Mouse (Mus musculus): ENCODE data around the gene Id3. TPM values are rescaled to one million over a fixed set of nuclear protein-coding genes. Genes with fewer than 3 reads are reported as not detected.

Gene Id3
- total and polyA plus RNA-seq, 2 experiments from 2014 or later: 156 to 208 TPM

DNA sequence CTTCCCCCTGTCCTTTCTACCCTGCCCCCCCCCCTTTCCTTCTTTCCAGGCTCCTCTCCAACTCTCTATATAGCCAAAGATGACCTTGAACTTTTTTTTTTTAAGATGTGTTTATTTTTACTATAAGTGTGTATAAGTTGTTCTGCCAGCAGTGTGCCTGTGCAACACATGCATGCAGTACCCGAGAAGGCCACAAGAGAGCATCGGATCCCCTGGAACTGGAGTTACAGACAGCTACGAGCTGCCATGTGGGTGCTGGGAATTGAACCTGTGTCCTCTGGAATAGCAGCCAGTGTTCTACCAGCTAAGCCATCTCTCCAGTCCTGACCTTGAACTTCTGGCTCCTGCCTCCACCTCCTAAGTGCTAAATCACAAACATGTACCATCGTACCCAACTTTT lies 9.5 kb downstream of the Id3 start:
- Histone ChIP-seq H3K4me2 (ENCODE audit: low read depth, low read length, poor library complexity, severe bottlenecking) (no peak overlapping the region), H3K4me1 (ENCODE audit: insufficient read depth, low read length) (no peaks in the 10 kb centered on the region), H3K36me3 (ENCODE audit: insufficient read depth, low read length) (no peaks in the 10 kb centered on the region), H3K27me3 (ENCODE audit: insufficient read depth, low read length) (no peaks in the 10 kb centered on the region; the same call in none of the 2 replicates), H3K9ac (replicated peaks; ENCODE audit: low read length, poor library complexity, severe bottlenecking) (no peak overlapping the region), H3K9me3 (ENCODE audit: low read length) (no peaks in the 10 kb centered on the region), H3K27ac (ENCODE audit: low read depth, low read length) (no peak overlapping the region), H3K4me3 (ENCODE audit: low read depth, low read length) (no peak overlapping the region)
- WGBS: 87% methylated on average over 4 of the region's 4 CpGs
- TF ChIP-seq CTCF (IDR thresholded peaks at IDR 0.05): peak; percentile 27
- ATAC-seq (ENCODE audit: low FRiP score): no peak
- DNase-seq (ENCODE audit: low spot score): no peak

DNA sequence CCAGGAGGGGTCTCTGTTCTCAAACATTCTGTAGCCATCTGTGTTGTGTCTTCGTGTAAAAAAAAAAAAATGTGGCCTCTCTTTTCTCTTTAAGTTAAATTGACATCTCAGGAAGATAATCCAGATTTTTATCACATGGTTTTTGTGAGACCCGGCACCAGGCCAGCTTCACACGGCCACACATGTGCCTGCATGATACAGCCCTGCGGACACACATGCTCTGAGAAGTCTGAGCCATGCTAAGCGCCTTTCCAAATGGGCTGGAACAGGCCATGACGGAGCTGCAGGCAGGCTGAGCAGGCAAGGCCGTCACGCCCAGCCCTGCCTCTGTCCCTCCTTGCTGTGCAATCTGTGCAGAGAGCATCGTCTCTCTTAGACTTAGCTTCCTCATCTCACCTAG lies 11.2 kb downstream of the Id3 start:
- no peak for TF ChIP-seq CTCF (IDR thresholded peaks at IDR 0.05)
- no peak overlapping the region for H3K4me3 ChIP-seq (ENCODE audit: low read depth, low read length)
- H3K27me3 ChIP-seq (ENCODE audit: insufficient read depth, low read length): no peaks in the 10 kb centered on the region; the same call in none of the 2 replicates
- no peak overlapping the region for H3K9ac ChIP-seq (replicated peaks; ENCODE audit: low read length, poor library complexity, severe bottlenecking)
- no peak overlapping the region for H3K4me2 ChIP-seq (ENCODE audit: low read depth, low read length, poor library complexity, severe bottlenecking)
- H3K36me3 ChIP-seq (ENCODE audit: insufficient read depth, low read length): no peaks in the 10 kb centered on the region
- H3K4me1 ChIP-seq (ENCODE audit: insufficient read depth, low read length): no peaks in the 10 kb centered on the region
- H3K27ac ChIP-seq (ENCODE audit: low read depth, low read length): no peak overlapping the region
- WGBS: 62% methylated on average over 9 of the region's 9 CpGs
- DNase-seq (ENCODE audit: low spot score) (no peak), ATAC-seq (ENCODE audit: low FRiP score) (no peak)
- no peaks in the 10 kb centered on the region for H3K9me3 ChIP-seq (ENCODE audit: low read length)

DNA sequence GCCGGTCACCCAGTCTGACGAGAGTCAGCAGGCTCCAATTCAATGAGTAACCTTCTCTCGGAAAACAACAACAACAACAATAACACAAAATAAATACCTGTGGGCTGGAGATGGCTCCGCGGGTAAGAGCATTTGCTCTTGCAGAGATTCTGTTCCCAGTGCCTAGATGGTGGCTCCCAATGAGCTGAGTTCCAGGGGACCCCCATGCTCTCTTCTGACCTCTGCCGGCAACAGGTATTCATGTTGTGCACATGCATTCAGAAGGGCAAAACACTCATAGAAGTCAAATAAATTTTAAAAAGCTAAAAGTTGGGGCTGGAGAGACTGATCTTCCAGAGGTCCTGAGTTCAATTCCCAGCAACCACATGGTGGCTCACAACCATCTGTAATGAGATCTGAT lies 15.2 kb downstream of the Id3 start:
- Histone ChIP-seq H3K27ac (ENCODE audit: low read depth, low read length) (no peak overlapping the region), H3K4me1 (ENCODE audit: insufficient read depth, low read length) (no peaks in the 10 kb centered on the region), H3K27me3 (ENCODE audit: insufficient read depth, low read length) (no peaks in the 10 kb centered on the region), H3K9me3 (ENCODE audit: low read length) (no peaks in the 10 kb centered on the region), H3K9ac (replicated peaks; ENCODE audit: low read length, poor library complexity, severe bottlenecking) (no peak overlapping the region), H3K36me3 (ENCODE audit: insufficient read depth, low read length) (no peaks in the 10 kb centered on the region), H3K4me3 (ENCODE audit: low read depth, low read length) (no peak overlapping the region), H3K4me2 (ENCODE audit: low read depth, low read length, poor library complexity, severe bottlenecking) (no peak overlapping the region)
- WGBS: 76% methylated on average over 6 of the region's 6 CpGs
- TF ChIP-seq CTCF (IDR thresholded peaks at IDR 0.05): peak; percentile 14; the same call in 1 of the 2 replicates
- DNase-seq (ENCODE audit: low spot score) (no peak), ATAC-seq (ENCODE audit: low FRiP score) (no peak)

DNA sequence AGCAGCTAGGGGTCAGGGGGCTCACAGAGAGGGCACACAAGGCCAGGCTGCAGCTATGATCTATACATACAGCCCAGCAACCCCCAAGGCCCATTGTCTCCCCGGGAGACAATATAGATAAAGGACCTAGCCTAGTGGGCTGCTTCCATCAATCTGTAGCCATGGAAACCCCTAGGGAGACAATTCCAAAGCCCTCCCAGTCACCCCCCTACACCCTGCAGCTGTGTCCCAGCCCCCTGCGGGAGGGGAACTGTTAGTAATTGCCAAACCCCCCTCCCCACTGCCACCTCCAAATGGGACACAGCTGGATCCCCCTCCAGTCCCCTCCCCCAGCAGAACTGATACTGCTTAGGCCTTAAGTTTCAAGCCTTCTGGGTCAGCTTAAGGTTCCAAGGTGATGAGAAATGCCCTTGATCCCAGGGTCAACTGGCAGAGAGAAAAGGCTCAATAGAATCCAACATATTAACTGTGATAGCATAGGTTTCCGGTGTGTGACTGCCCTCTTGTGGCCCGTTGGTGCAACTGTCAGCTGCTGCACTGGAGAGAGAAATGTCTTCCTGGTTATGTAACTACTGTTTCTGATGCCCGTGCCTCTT lies 16.6 kb downstream of the Id3 start:
- Histone ChIP-seq H3K4me3 (ENCODE audit: low read depth, low read length) (no peak overlapping the region), H3K4me2 (ENCODE audit: low read depth, low read length, poor library complexity, severe bottlenecking) (no peak overlapping the region), H3K27ac (ENCODE audit: low read depth, low read length) (no peak overlapping the region), H3K36me3 (ENCODE audit: insufficient read depth, low read length) (no peaks in the 10 kb centered on the region), H3K4me1 (ENCODE audit: insufficient read depth, low read length) (no peaks in the 10 kb centered on the region), H3K9ac (replicated peaks; ENCODE audit: low read length, poor library complexity, severe bottlenecking) (no peak overlapping the region), H3K9me3 (ENCODE audit: low read length) (no peaks in the 10 kb centered on the region), H3K27me3 (ENCODE audit: insufficient read depth, low read length) (no peaks in the 10 kb centered on the region)
- TF ChIP-seq CTCF (IDR thresholded peaks at IDR 0.05): peak; percentile 99
- ATAC-seq (ENCODE audit: low FRiP score) (peak; percentile 54), DNase-seq (ENCODE audit: low spot score) (peak; percentile 88)
- 1% methylated on average over 5 of the region's 5 CpGs for WGBS

DNA sequence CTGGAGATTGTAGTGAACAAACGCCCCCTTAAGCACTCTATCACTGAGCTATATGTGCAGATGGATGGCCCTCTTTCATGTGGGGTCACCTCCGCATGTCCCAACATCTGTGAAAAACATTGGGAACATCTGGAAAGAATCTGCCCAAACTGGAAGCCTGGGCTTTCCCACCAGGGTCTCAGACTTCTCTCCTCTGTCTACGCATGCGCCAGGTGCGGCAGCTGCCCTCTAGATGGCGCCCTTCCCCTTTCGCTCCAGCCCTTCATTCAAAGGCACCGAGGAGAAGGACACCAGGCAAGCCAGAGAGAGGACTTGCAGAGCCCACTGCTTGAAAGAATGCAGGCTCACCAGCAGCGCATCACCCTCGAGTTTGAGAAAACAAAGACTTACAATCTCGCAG lies 20.2 kb downstream of the Id3 start:
- DNase-seq (ENCODE audit: low spot score) (peak; percentile 89), ATAC-seq (ENCODE audit: low FRiP score) (peak; percentile 62; the same call in 1 of the 2 replicates)
- H3K4me1 ChIP-seq (ENCODE audit: insufficient read depth, low read length): no peaks in the 10 kb centered on the region
- H3K4me3 ChIP-seq (ENCODE audit: low read depth, low read length): no peak overlapping the region
- WGBS: 1% methylated on average over 11 of the region's 11 CpGs
- TF ChIP-seq CTCF (IDR thresholded peaks at IDR 0.05): peak; percentile 97
- H3K4me2 ChIP-seq (ENCODE audit: low read depth, low read length, poor library complexity, severe bottlenecking): no peak overlapping the region
- no peaks in the 10 kb centered on the region for H3K9me3 ChIP-seq (ENCODE audit: low read length)
- H3K36me3 ChIP-seq (ENCODE audit: insufficient read depth, low read length): no peaks in the 10 kb centered on the region
- H3K9ac ChIP-seq (replicated peaks; ENCODE audit: low read length, poor library complexity, severe bottlenecking): no peak overlapping the region
- no peaks in the 10 kb centered on the region for H3K27me3 ChIP-seq (ENCODE audit: insufficient read depth, low read length)
- no peak overlapping the region for H3K27ac ChIP-seq (ENCODE audit: low read depth, low read length)

DNA sequence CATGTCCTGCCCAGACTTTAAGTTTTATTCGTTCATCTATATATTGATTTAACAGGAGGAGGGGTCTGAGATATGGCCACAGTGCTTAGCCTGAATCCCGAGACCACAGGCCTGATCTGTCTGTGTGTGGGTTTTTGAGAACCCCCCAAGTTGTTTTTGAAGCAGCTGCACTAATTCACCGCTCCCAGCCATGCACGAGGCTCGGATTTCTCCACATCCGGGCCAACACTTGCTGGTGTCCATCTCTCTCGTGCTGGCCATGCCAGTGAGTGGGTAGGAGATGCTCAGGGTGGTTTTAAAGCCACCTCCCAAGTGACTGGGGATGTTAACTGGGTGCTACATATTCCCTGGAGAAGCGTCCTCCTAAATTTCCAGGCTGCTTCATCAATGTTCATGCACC lies 21.7 kb downstream of the Id3 start:
- H3K4me1 ChIP-seq (ENCODE audit: insufficient read depth, low read length): no peaks in the 10 kb centered on the region
- no peak overlapping the region for H3K27ac ChIP-seq (ENCODE audit: low read depth, low read length)
- no peak overlapping the region for H3K4me2 ChIP-seq (ENCODE audit: low read depth, low read length, poor library complexity, severe bottlenecking)
- H3K9ac ChIP-seq (replicated peaks; ENCODE audit: low read length, poor library complexity, severe bottlenecking): no peak overlapping the region
- no peaks in the 10 kb centered on the region for H3K27me3 ChIP-seq (ENCODE audit: insufficient read depth, low read length)
- DNase-seq (ENCODE audit: low spot score) (no peak), ATAC-seq (ENCODE audit: low FRiP score) (no peak)
- H3K4me3 ChIP-seq (ENCODE audit: low read depth, low read length): no peak overlapping the region
- no peak for TF ChIP-seq CTCF (IDR thresholded peaks at IDR 0.05)
- H3K9me3 ChIP-seq (ENCODE audit: low read length): no peaks in the 10 kb centered on the region
- 82% methylated on average over 8 of the region's 8 CpGs for WGBS
- H3K36me3 ChIP-seq (ENCODE audit: insufficient read depth, low read length): no peaks in the 10 kb centered on the region

All from midbrain, postnatal 0 days (tissue).